Mouse (Mus musculus) bone marrow macrophage, adult 2 months (primary cell): Measurements from ENCODE around the gene Fam161a.

Experiments used
- CTCF ChIP-seq: IDR thresholded peaks from 2 replicates; pipeline ENCODE4 v1.5.1; 2012; ENCODE audit warnings: low read depth, mild to moderate bottlenecking, low read length, moderate library complexity
- POLR2A ChIP-seq: IDR thresholded peaks from 2 replicates; pipeline ENCODE4 v1.6.1; 2012; ENCODE audit warnings: mild to moderate bottlenecking, low read depth, low read length, borderline replicate concordance

- TF ChIP-seq POLR2A (no peak), CTCF (no peak)
Observed at GRCm38 (mm10) chr11:22969486-22969885, 37.8 kb upstream of the Fam161a start.
